Mouse (Mus musculus) heart, adult 2 months (tissue): ENCODE measurements at regions not wholly inside any gene's neighbourhood (a gene's known extent, or its start where the extent isn't known, plus 50 kb on each side); places are given as distances from the start of the nearest gene placed in this dataset.

Experiments used
- DNase-seq, 2 experiments: peaks; one replicate each; pipeline ENCODE4 v3.0.0; 2021
- H3K27ac ChIP-seq: fragments of 200-600 bp; 2 replicates; pipeline ENCODE4 v1.8.1; 2022
- H3K27me3 ChIP-seq: fragments of 200-500 bp; 2 replicates; pipeline ENCODE4 v1.6.1; 2012; ENCODE audit warnings: mild to moderate bottlenecking, low read length, inconsistent platforms, mixed read lengths; ENCODE audit not compliant: control insufficient read depth, insufficient read depth
- H3K36me3 ChIP-seq: fragments of 200-500 bp; 2 replicates; pipeline ENCODE4 v1.6.1; 2012; ENCODE audit warnings: low read length, inconsistent platforms; ENCODE audit not compliant: control insufficient read depth, insufficient read depth
- H3K4me1 ChIP-seq: fragments of 200-500 bp; 2 replicates; pipeline ENCODE4 v1.6.1; 2011; ENCODE audit warnings: low read length; ENCODE audit not compliant: control insufficient read depth, insufficient read depth
- H3K4me3 ChIP-seq: fragments of 200-600 bp; 2 replicates; pipeline ENCODE4 v1.8.1; 2022
- H3K79me2 ChIP-seq: fragments of 200-500 bp; replicated peaks from 2 replicates; pipeline ENCODE4 v1.6.1; 2012; ENCODE audit warnings: mild to moderate bottlenecking, inconsistent platforms, low read length, moderate library complexity, mixed read lengths; ENCODE audit not compliant: control insufficient read depth, insufficient read depth
- H3K9ac ChIP-seq: fragments of 200-500 bp; 2 replicates; pipeline ENCODE4 v1.6.1; 2012; ENCODE audit warnings: low read depth, mild to moderate bottlenecking, control low read depth, inconsistent platforms, low read length, mixed read lengths
- CTCF ChIP-seq: fragments of 200-600 bp; IDR thresholded peaks from 2 replicates; pipeline ENCODE4 v1.8.1; 2022; ENCODE audit warnings: antibody characterized with exemption, mild to moderate bottlenecking, moderate library complexity
- EP300 ChIP-seq: fragments of 200-500 bp; IDR thresholded peaks from 2 replicates; pipeline ENCODE4 v1.6.1; 2011; ENCODE audit warnings: low read depth, low read length, control low read depth; ENCODE audit not compliant: insufficient read depth
- POLR2A ChIP-seq: fragments of 200-500 bp; IDR thresholded peaks from 2 replicates; pipeline ENCODE4 v1.6.1; 2011; ENCODE audit warnings: mild to moderate bottlenecking, low read depth, low read length, control low read depth; ENCODE audit not compliant: insufficient read depth
- WGBS: fragments of 180-500 bp; shearing (Covaris S2); methylation state at CpG from one replicate; pipeline ENCODE4 v1.1.7; 2018; 5-methylcytosine and 5-hydroxymethylcytosine counted together
- intact Hi-C: fragments of 180-260 bp; cut with DNase I; formaldehyde crosslinking; loops from one replicate; pipeline ENCODE4 v1.15.1; 2025

GRCm38 (mm10) chr19:26938911-26939310, 53.2 kb downstream of the Gm815 start:
- intact Hi-C loops, result no loop called here

DNA sequence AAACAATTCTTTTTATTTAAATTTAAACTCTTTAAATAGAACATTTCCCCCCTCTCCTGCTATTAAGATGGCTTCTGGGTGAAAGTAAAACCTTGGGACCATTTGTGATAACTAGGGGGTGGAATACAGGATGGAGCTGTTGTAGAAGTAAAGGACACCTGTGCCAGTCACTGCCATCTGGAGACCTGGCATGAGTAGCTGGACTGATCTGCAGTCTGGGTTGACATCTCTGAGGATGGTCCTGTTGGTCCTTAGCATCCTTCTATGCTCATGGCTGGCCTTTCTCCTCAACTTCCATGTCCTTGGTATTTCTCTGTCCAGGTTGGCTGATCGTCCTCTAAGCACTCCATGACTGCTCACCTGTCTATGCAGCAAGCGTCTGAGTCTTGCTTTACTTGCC, 58.3 kb downstream of the Gm815 start:
- H3K36me3 ChIP-seq, result no peaks in the 10 kb centered on the region
- H3K79me2 ChIP-seq, result no peaks in the 10 kb centered on the region
- H3K27ac ChIP-seq, result no peak overlapping the region
- no peaks in the 10 kb centered on the region for H3K27me3 ChIP-seq
- no peak overlapping the region for H3K9ac ChIP-seq
- no peaks in the 10 kb centered on the region for H3K4me1 ChIP-seq
- no peak for DNase-seq
- H3K4me3 ChIP-seq, result no peak overlapping the region
- 88% methylated on average over 2 of the region's 2 CpGs for WGBS
- intact Hi-C loops, result no loop called here
- TF ChIP-seq EP300, result no peak
- TF ChIP-seq POLR2A, result no peak
- TF ChIP-seq CTCF, result no peak

More at GRCm38 (mm10) chr19:26938911-26939310, 53.2 kb downstream of the Gm815 start:
- WGBS, result 82% methylated on average over 8 of the region's 8 CpGs
- no peaks in the 10 kb centered on the region for H3K4me1 ChIP-seq
- H3K4me3 ChIP-seq, result no peak overlapping the region
- no peaks in the 10 kb centered on the region for H3K27me3 ChIP-seq
- H3K27ac ChIP-seq, result no peak overlapping the region
- no peak overlapping the region for H3K9ac ChIP-seq
- H3K79me2 ChIP-seq, result no peaks in the 10 kb centered on the region
- TF ChIP-seq CTCF (no peak), POLR2A (no peak), EP300 (no peak)
- H3K36me3 ChIP-seq, result no peaks in the 10 kb centered on the region
- no peak for DNase-seq

DNA sequence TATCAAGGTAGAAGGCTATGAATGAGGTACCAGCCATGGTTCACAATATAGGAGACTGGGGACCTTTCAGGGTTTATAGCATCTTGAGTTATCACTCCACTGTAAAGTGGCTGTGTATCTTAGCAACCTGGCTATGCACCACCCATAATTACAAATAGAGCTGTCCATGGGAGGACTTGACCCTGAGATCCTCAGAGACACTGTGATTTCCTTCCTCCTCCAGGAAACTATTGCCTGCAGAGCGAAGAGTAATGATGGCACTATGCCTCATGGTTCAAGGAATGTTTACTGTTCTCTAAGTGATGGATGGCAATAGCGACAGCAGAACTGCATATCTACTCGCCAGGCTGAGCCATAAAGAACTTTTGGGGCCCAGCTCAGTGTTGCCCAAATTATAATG, 60.9 kb downstream of the Gm815 start:
- intact Hi-C loops, result no loop called here
- TF ChIP-seq POLR2A (no peak), EP300 (no peak), CTCF (no peak)
- no peak for DNase-seq
- Histone ChIP-seq H3K27me3 (no peaks in the 10 kb centered on the region), H3K9ac (no peak overlapping the region), H3K36me3 (no peaks in the 10 kb centered on the region), H3K4me1 (no peaks in the 10 kb centered on the region), H3K27ac (no peak overlapping the region), H3K79me2 (no peaks in the 10 kb centered on the region), H3K4me3 (no peak overlapping the region)
- WGBS, result 72% methylated on average over 3 of the region's 3 CpGs

DNA sequence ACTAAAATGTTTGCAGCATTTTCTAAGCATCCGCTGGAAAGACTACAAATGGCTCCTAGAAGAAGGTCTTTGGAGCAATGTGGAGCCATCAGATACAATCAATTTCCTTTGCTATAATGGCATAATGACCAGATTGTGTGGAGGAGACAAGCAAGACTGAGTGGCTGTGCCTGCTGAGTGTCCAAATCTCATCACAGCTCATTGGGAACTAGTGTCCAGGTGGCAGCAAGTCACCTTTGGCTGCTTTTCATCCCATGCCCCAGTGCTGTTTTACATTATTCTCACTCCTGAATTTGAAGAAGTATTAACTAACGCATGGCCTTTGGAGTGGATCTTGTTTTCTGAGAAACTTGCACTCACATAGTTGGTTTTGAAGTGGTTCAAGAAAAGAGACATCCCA, 62.8 kb downstream of the Gm815 start:
- TF ChIP-seq EP300 (no peak), CTCF (no peak), POLR2A (no peak)
- no peak overlapping the region for H3K4me3 ChIP-seq
- H3K4me1 ChIP-seq, result no peaks in the 10 kb centered on the region
- no peak overlapping the region for H3K9ac ChIP-seq
- H3K79me2 ChIP-seq, result no peaks in the 10 kb centered on the region
- no peak for DNase-seq
- no peak overlapping the region for H3K27ac ChIP-seq
- 92% methylated on average over 2 of the region's 2 CpGs for WGBS
- intact Hi-C loops, result no loop called here
- no peaks in the 10 kb centered on the region for H3K27me3 ChIP-seq
- H3K36me3 ChIP-seq, result no peaks in the 10 kb centered on the region

GRCm38 (mm10) chr19:26949153-26949552, 63.5 kb downstream of the Gm815 start:
- intact Hi-C loops, result no loop called here

DNA sequence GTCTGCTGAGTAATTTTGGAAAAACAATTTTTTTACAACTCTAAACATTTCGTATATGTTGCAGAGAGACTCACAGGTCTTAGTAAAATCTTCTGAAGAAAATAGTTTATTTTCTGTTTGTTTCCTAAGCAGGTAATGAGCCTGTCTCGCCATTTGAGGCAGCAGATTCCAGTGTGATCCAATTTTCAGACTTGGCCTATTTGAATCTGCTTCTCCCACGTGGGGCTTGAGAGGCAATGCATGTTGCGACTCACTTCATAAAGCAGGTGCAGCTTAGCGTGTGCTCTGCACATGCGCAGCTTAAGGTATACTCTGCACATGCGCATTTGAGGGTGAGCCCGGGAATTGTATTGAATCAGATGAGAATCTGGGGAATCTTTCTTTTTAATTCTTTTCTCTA, 67.7 kb downstream of the Gm815 start:
- H3K36me3 ChIP-seq, result no peaks in the 10 kb centered on the region
- intact Hi-C loops, result no loop called here
- DNase-seq, result no peak
- TF ChIP-seq CTCF (no peak), EP300 (no peak), POLR2A (no peak)
- no peak overlapping the region for H3K4me3 ChIP-seq
- no peak overlapping the region for H3K9ac ChIP-seq
- no peak overlapping the region for H3K27ac ChIP-seq
- WGBS, result 83% methylated on average over 8 of the region's 8 CpGs
- H3K27me3 ChIP-seq, result no peaks in the 10 kb centered on the region
- no peaks in the 10 kb centered on the region for H3K4me1 ChIP-seq
- H3K79me2 ChIP-seq, result no peaks in the 10 kb centered on the region

More at GRCm38 (mm10) chr19:26949153-26949552, 63.5 kb downstream of the Gm815 start:
- Histone ChIP-seq H3K4me1 (no peaks in the 10 kb centered on the region), H3K36me3 (no peaks in the 10 kb centered on the region), H3K4me3 (no peak overlapping the region), H3K27ac (no peak overlapping the region), H3K27me3 (no peaks in the 10 kb centered on the region), H3K79me2 (no peaks in the 10 kb centered on the region), H3K9ac (no peak overlapping the region)
- no peak for TF ChIP-seq EP300
- no peak for TF ChIP-seq CTCF
- TF ChIP-seq POLR2A, result no peak
- WGBS, result 93% methylated on average over 4 of the region's 4 CpGs
- DNase-seq, result no peak
